Mouse (Mus musculus): ENCODE results near the gene Ssc4d. TPM values are rescaled to one million over a fixed set of nuclear protein-coding genes. Genes with fewer than 3 reads are reported as not detected.
A peak's percentile ranks its signal among the peaks of the same experiment; 100 is the strongest.

The Ssc4d gene
- polyA plus RNA-seq, 1 experiment from 2014 or later: 3.4 TPM

- Histone ChIP-seq H3K27me3 (replicated peaks; ENCODE audit: control insufficient read depth, insufficient read depth, low read length) (no peaks in the 10 kb centered on the region), H3K27ac (ENCODE audit: low read depth, low read length) (no peak overlapping the region; the same call in 1 of the 2 replicates), H3K4me3 (ENCODE audit: low read length) (peak overlapping the region; percentile 28), H3K36me3 (ENCODE audit: control insufficient read depth, insufficient read depth, low read length) (no peaks in the 10 kb centered on the region), H3K9ac (ENCODE audit: low read depth, low read length) (peak overlapping the region; percentile 41; the same call in 1 of the 2 replicates), H3K4me2 (ENCODE audit: low read length) (peak overlapping the region; percentile 49), H3K9me3 (ENCODE audit: control insufficient read depth, low read length) (no peaks in the 10 kb centered on the region), H3K4me1 (ENCODE audit: control insufficient read depth, insufficient read depth, low read depth, low read length) (peaks cover 7% of the 10 kb centered on the region)
- WGBS: 13% methylated on average over 24 of the region's 24 CpGs
- ATAC-seq: no peak
Measured at GRCm38 (mm10) chr5:135965501-135965930, 8.8 kb downstream of the Ssc4d start.

GRCm38 (mm10) chr5:135963280-135963627 is 11.1 kb downstream of the Ssc4d start:
- Histone ChIP-seq H3K4me3 (ENCODE audit: low read length) (peak overlapping the region; percentile 64), H3K9ac (ENCODE audit: low read depth, low read length) (peak overlapping the region; percentile 90), H3K27ac (ENCODE audit: low read depth, low read length) (peak overlapping the region; percentile 97), H3K4me1 (ENCODE audit: control insufficient read depth, insufficient read depth, low read depth, low read length) (peaks cover 7% of the 10 kb centered on the region), H3K27me3 (replicated peaks; ENCODE audit: control insufficient read depth, insufficient read depth, low read length) (no peaks in the 10 kb centered on the region), H3K4me2 (ENCODE audit: low read length) (peak overlapping the region; percentile 96), H3K36me3 (ENCODE audit: control insufficient read depth, insufficient read depth, low read length) (no peaks in the 10 kb centered on the region), H3K9me3 (ENCODE audit: control insufficient read depth, low read length) (no peaks in the 10 kb centered on the region)
- no peak for ATAC-seq
- 6% methylated on average over 6 of the region's 6 CpGs for WGBS

GRCm38 (mm10) chr5:135962492-135963279 is 11.6 kb downstream of the Ssc4d start:
- Histone ChIP-seq H3K27me3 (replicated peaks; ENCODE audit: control insufficient read depth, insufficient read depth, low read length) (no peaks in the 10 kb centered on the region), H3K9me3 (ENCODE audit: control insufficient read depth, low read length) (no peaks in the 10 kb centered on the region), H3K4me1 (ENCODE audit: control insufficient read depth, insufficient read depth, low read depth, low read length) (peaks cover 7% of the 10 kb centered on the region), H3K36me3 (ENCODE audit: control insufficient read depth, insufficient read depth, low read length) (no peaks in the 10 kb centered on the region), H3K27ac (ENCODE audit: low read depth, low read length) (peak overlapping the region; percentile 97), H3K4me2 (ENCODE audit: low read length) (peak overlapping the region; percentile 96), H3K9ac (ENCODE audit: low read depth, low read length) (peak overlapping the region; percentile 90), H3K4me3 (ENCODE audit: low read length) (peak overlapping the region; percentile 64)
- peak; percentile 97 for ATAC-seq
- WGBS: 0% methylated on average over 48 of the region's 64 CpGs

GRCm38 (mm10) chr5:135962125-135962491 is 12.2 kb downstream of the Ssc4d start:
- WGBS: 1% methylated on average over 11 of the region's 11 CpGs
- peak overlapping the region; percentile 64 for H3K4me3 ChIP-seq (ENCODE audit: low read length)
- no peak for ATAC-seq
- H3K9ac ChIP-seq (ENCODE audit: low read depth, low read length): peak overlapping the region; percentile 59
- no peaks in the 10 kb centered on the region for H3K27me3 ChIP-seq (replicated peaks; ENCODE audit: control insufficient read depth, insufficient read depth, low read length)
- peak overlapping the region; percentile 97 for H3K27ac ChIP-seq (ENCODE audit: low read depth, low read length)
- H3K4me2 ChIP-seq (ENCODE audit: low read length): peak overlapping the region; percentile 96
- H3K4me1 ChIP-seq (ENCODE audit: control insufficient read depth, insufficient read depth, low read depth, low read length): peaks cover 8% of the 10 kb centered on the region
- no peaks in the 10 kb centered on the region for H3K36me3 ChIP-seq (ENCODE audit: control insufficient read depth, insufficient read depth, low read length)
- no peaks in the 10 kb centered on the region for H3K9me3 ChIP-seq (ENCODE audit: control insufficient read depth, low read length)

GRCm38 (mm10) chr5:135960909-135961635 is 13.3 kb downstream of the Ssc4d start:
- Histone ChIP-seq H3K9ac (ENCODE audit: low read depth, low read length) (no peak overlapping the region), H3K4me1 (ENCODE audit: control insufficient read depth, insufficient read depth, low read depth, low read length) (peaks cover 11% of the 10 kb centered on the region), H3K9me3 (ENCODE audit: control insufficient read depth, low read length) (no peaks in the 10 kb centered on the region), H3K27ac (ENCODE audit: low read depth, low read length) (no peak overlapping the region; the same call in 1 of the 2 replicates), H3K4me3 (ENCODE audit: low read length) (no peak overlapping the region), H3K27me3 (replicated peaks; ENCODE audit: control insufficient read depth, insufficient read depth, low read length) (no peaks in the 10 kb centered on the region), H3K36me3 (ENCODE audit: control insufficient read depth, insufficient read depth, low read length) (no peaks in the 10 kb centered on the region), H3K4me2 (ENCODE audit: low read length) (no peak overlapping the region)
- ATAC-seq: no peak
- WGBS: 96% methylated on average over 15 of the region's 15 CpGs

- ATAC-seq: no peak
Measured at GRCm38 (mm10) chr5:135959911-135960310, 14.4 kb downstream of the Ssc4d start.

GRCm38 (mm10) chr5:135958367-135958766 is 16.0 kb downstream of the Ssc4d start:
- 83% methylated on average over 4 of the region's 4 CpGs for WGBS

More at GRCm38 (mm10) chr5:135959911-135960310, 14.4 kb downstream of the Ssc4d start:
- Histone ChIP-seq H3K27me3 (replicated peaks; ENCODE audit: control insufficient read depth, insufficient read depth, low read length) (no peaks in the 10 kb centered on the region), H3K9me3 (ENCODE audit: control insufficient read depth, low read length) (no peaks in the 10 kb centered on the region), H3K4me3 (ENCODE audit: low read length) (no peak overlapping the region), H3K9ac (ENCODE audit: low read depth, low read length) (no peak overlapping the region), H3K4me2 (ENCODE audit: low read length) (no peak overlapping the region), H3K4me1 (ENCODE audit: control insufficient read depth, insufficient read depth, low read depth, low read length) (peaks cover 7% of the 10 kb centered on the region), H3K36me3 (ENCODE audit: control insufficient read depth, insufficient read depth, low read length) (no peaks in the 10 kb centered on the region), H3K27ac (ENCODE audit: low read depth, low read length) (no peak overlapping the region)
- 94% methylated on average over 7 of the region's 7 CpGs for WGBS

GRCm38 (mm10) chr5:135957207-135957974 is 16.9 kb downstream of the Ssc4d start:
- Histone ChIP-seq H3K9me3 (ENCODE audit: control insufficient read depth, low read length) (no peaks in the 10 kb centered on the region), H3K4me3 (ENCODE audit: low read length) (peak overlapping the region; percentile 41), H3K4me1 (ENCODE audit: control insufficient read depth, insufficient read depth, low read depth, low read length) (peaks cover 3% of the 10 kb centered on the region), H3K27ac (ENCODE audit: low read depth, low read length) (peak overlapping the region; percentile 84), H3K4me2 (ENCODE audit: low read length) (peak overlapping the region; percentile 63), H3K36me3 (ENCODE audit: control insufficient read depth, insufficient read depth, low read length) (no peaks in the 10 kb centered on the region), H3K27me3 (replicated peaks; ENCODE audit: control insufficient read depth, insufficient read depth, low read length) (no peaks in the 10 kb centered on the region), H3K9ac (ENCODE audit: low read depth, low read length) (peak overlapping the region; percentile 57)
- ATAC-seq: peak; percentile 78
- WGBS: 7% methylated on average over 28 of the region's 28 CpGs

More at GRCm38 (mm10) chr5:135958367-135958766, 16.0 kb downstream of the Ssc4d start:
- Histone ChIP-seq H3K27ac (ENCODE audit: low read depth, low read length) (peak overlapping the region; percentile 84; the same call in 1 of the 2 replicates), H3K4me2 (ENCODE audit: low read length) (peak overlapping the region; percentile 63; the same call in 1 of the 2 replicates), H3K9ac (ENCODE audit: low read depth, low read length) (no peak overlapping the region), H3K9me3 (ENCODE audit: control insufficient read depth, low read length) (no peaks in the 10 kb centered on the region), H3K4me1 (ENCODE audit: control insufficient read depth, insufficient read depth, low read depth, low read length) (peaks cover 7% of the 10 kb centered on the region), H3K36me3 (ENCODE audit: control insufficient read depth, insufficient read depth, low read length) (no peaks in the 10 kb centered on the region), H3K4me3 (ENCODE audit: low read length) (no peak overlapping the region), H3K27me3 (replicated peaks; ENCODE audit: control insufficient read depth, insufficient read depth, low read length) (no peaks in the 10 kb centered on the region)
- no peak for ATAC-seq
